Mouse (Mus musculus) CD4-positive, CD25-positive, alpha-beta regulatory T cell, adult 9 weeks (primary cell): ENCODE measurements around the gene Mrps22. TPM values are rescaled to one million over a fixed set of nuclear protein-coding genes. Genes with fewer than 3 reads are reported as not detected.

Source experiments
- polyA plus RNA-seq: library from polyadenylated mRNA; unstranded; fragments of 100-300 nt; shearing (Covaris generic); gene quantifications from one replicate; pipeline ENCODE4 v1.2.1, GENCODE M21; 2017

The Mrps22 gene
- polyA plus RNA-seq, result 26.3 TPM

DNA sequence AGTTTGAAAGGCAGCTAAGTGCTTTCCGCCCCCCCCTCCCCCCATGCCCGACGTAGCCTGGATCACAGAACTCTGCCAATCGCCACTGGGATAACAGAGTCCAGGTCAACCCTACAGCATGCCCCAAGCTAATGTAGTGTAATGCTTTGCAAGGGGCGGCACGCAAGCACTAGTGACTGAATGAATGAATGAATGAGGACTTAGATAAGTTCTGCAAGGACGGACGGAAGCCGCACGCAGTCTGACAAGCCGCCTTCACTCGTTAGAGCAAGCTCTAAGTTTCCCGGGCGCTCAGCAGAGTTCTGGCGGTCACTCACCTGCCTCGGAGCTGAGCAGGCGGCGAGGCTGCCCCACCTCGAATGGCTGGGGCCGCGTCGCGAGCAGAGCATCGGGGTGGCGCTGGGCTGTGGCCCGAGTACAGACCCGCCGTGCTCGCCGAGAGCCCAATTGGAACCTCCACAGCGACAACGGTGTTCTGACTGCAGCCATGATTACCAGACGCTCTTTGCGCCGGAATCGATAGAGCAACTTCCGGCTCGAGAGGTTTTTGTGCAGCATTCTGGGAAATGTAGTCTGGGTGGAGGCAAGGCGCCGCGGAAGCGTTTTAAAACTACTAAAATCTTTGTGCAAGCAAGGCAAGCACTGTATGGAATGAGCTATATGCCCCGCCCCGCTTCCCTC is at the start of gene Mrps22:
TSS of gene Mrps22 (minus strand) at position 505 of the 681 bp plus-strand sequence.

DNA sequence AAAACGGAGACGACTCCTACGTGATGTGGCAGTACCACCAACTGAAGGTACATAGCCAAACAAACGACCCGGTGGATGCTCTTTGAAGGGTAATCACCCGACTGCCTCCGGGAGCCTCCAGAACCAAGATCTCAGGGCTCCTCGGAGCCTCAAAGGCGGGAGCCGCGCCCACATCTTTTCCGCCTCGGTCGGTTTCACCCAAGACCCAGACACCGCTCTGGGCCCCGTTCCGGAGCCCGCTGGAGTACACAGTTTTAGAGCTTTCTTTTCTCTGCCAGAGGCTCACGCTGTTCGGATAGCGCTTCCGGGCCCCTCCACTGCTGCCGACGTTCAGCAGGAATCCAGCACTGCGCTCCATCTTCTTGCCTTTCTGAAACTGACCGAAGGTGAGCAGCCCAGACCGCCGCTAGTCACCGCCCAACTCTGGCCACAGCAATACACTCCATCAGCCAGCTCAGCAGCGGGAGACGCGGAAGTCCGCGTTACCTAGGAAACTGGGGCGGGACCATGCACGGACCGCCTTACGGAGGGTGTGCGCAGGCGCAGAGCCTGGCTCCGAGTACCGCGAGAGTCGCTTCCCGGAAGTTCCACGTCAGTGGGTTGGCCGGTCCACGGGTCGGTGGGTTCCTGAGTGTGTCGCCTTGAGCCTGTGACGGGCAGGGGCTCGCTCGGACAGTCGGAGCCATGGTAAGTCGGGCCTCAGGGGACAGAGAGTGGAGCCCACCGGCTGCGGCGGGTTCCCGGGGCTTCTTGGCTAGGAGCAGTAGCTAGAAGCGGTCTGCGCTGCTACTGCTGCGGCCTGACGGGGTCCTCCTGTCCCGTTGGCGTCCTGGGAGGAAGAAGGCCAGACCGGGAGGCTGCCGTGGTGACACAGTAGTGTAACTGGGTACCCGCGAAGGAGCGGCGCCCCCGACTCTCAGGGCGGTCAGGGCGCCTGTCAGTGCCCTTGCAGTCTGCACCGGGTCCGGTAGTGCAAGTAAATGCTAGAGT is 38.0 kb downstream of the Mrps22 start, which contains the start of gene Copb2:
TSS of gene Copb2 (plus strand) at position 585 of the 990 bp plus-strand sequence.

Other genes starting within 250 kb of the Mrps22 start
- gene Rbp1, start 178.7 kb downstream of the Mrps22 start, polyA plus RNA-seq, result not detected
- gene Rbp2, start 115.5 kb downstream of the Mrps22 start, polyA plus RNA-seq, result not detected
- gene Copb2, start 37.9 kb downstream of the Mrps22 start, polyA plus RNA-seq, result 137 TPM
- not detected for gene Prr23a1, start 240.8 kb upstream of the Mrps22 start, polyA plus RNA-seq